Mouse (Mus musculus) ES-Bruce4 (cell line): Measurements from ENCODE around the gene Zfp382. TPM values are rescaled to one million over a fixed set of nuclear protein-coding genes. Genes with fewer than 3 reads are reported as not detected.

Source experiments
- H3K27ac ChIP-seq: 2 replicates; pipeline ENCODE4 v1.5.1; 2012; ENCODE audit warnings: low read length, inconsistent platforms; ENCODE audit not compliant: insufficient read depth
- H3K27me3 ChIP-seq: 2 replicates; pipeline ENCODE4 v1.6.1; 2012; ENCODE audit warnings: mild to moderate bottlenecking, low read length, inconsistent platforms; ENCODE audit not compliant: control insufficient read depth, poor library complexity, insufficient read depth, severe bottlenecking
- H3K36me3 ChIP-seq: 2 replicates; pipeline ENCODE4 v1.6.1; 2012; ENCODE audit warnings: inconsistent platforms, mild to moderate bottlenecking, low read length, moderate library complexity; ENCODE audit not compliant: control insufficient read depth, poor library complexity, insufficient read depth, severe bottlenecking
- H3K4me1 ChIP-seq: one replicate; pipeline ENCODE4 v1.8.1; 2011; ENCODE audit warnings: low read length; ENCODE audit not compliant: control insufficient read depth, insufficient read depth
- H3K4me3 ChIP-seq: 2 replicates; pipeline ENCODE4 v1.5.1; 2011; ENCODE audit warnings: low read depth, mild to moderate bottlenecking, low read length
- H3K9ac ChIP-seq: 2 replicates; pipeline ENCODE4 v1.6.1; 2012; ENCODE audit warnings: low read depth, mild to moderate bottlenecking, inconsistent platforms; ENCODE audit not compliant: poor library complexity, severe bottlenecking
- H3K9me3 ChIP-seq: replicated peaks from 2 replicates; pipeline ENCODE4 v1.6.1; 2012; ENCODE audit warnings: mild to moderate bottlenecking, low read length, inconsistent platforms; ENCODE audit not compliant: control insufficient read depth, poor library complexity, insufficient read depth, severe bottlenecking
- CTCF ChIP-seq: IDR thresholded peaks from one replicate; pipeline ENCODE4 v1.8.1; 2011; ENCODE audit warnings: low read depth, low read length
- EP300 ChIP-seq: IDR thresholded peaks from 2 replicates; pipeline ENCODE4 v1.6.1; 2011; ENCODE audit warnings: low read depth, low read length; ENCODE audit not compliant: insufficient read depth
- POLR2A ChIP-seq: IDR thresholded peaks from one replicate; pipeline ENCODE4 v1.8.1; 2011; ENCODE audit warnings: low read length; ENCODE audit not compliant: insufficient read depth
- polyA plus RNA-seq: library from polyadenylated mRNA; stranded (reverse); fragments of >200 nt; gene quantifications from 2 replicates; pipeline ENCODE4 v1.2.4, GENCODE M21; 2011; ENCODE audit warnings: low read depth; ENCODE audit not compliant: missing spikeins, insufficient read depth, insufficient read length

The Zfp382 gene
- polyA plus RNA-seq, 1 experiment = 9.0 TPM

- Histone ChIP-seq H3K9me3 (0 out of 2 replicates have a peak, but pooled peaks cover 11% of the 10 kb centered on the region), H3K4me1 (no peaks in the 10 kb centered on the region), H3K36me3 (peaks cover 28% of the 10 kb centered on the region), H3K4me3 (no peak overlapping the region), H3K27ac (no peak overlapping the region), H3K27me3 (no peaks in the 10 kb centered on the region), H3K9ac (no peak overlapping the region)
- TF ChIP-seq POLR2A = no peak
- TF ChIP-seq EP300 = no peak
- TF ChIP-seq CTCF = no peak
Observed at GRCm38 (mm10) chr7:30164745-30165144, 43.0 kb downstream of the Zfp382 start.

DNA sequence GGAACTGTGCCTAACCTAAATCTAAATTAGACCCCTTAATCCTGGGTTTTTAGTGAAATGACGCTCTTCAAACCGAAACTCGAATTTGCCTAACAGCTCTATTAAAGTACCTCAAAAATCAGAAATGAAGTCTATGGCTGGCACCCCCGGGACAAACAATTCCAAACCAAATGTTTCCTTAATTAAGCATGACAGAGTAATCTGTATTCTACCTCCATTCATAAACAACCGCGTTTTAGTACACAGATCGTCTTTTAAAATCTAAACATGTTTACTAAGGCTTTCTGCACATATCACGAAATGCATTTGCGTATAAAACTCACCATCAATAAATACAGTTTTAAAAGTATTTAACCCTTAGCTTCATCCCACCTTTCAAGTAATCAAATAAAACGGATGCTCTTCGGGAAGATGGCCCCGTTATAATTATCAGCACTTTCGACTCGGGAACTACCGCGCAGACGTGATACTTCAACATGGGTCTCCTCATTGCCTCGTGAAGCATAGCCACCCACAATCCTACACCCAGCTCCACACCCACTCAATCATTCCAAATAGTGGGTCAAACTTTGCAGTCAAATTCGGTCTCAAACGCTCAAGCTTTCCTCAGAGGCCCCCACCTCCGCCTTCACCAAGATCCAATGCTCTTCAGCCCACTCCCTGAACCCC, 47.3 kb downstream of the Zfp382 start:
- Histone ChIP-seq H3K4me3 (peak overlapping the region; percentile 91), H3K27ac (no peak overlapping the region), H3K4me1 (no peaks in the 10 kb centered on the region), H3K27me3 (no peaks in the 10 kb centered on the region), H3K9ac (peak overlapping the region; percentile 70), H3K36me3 (no peaks in the 10 kb centered on the region), H3K9me3 (no peaks in the 10 kb centered on the region)
- no peak for TF ChIP-seq POLR2A
- no peak for TF ChIP-seq CTCF
- no peak for TF ChIP-seq EP300

DNA sequence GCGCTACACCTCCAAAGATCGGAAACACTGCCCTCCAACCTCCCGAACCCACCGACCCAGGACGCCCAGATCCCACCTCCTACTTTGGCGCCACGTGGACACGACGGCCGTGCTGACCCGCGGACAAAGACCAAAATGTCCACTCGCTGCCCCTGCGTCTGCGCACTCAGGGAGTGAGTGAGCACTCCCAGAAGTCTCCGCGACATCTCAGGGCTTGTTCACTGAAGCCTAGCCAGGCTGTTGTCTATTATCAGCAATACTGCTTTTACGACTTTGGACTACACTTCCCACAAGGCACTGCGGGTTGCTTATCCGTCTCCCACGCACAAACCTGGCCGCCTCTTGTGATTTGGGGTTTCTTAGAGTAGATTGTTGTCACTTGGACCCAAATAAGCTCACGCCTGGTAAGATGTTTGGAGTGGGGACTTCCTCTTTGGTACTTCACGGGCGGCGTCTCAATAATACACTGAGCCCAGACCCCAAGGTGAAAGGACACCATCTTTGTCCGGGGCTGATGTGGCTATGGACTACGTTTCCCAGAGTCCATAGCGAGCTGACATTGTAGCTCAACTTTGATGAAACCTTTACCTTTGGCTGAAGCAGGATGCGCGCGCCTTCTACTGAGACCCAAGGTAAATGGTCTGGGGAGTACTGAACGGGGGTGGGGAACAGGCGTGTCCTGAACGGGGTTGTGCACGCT, 48.0 kb downstream of the Zfp382 start, which contains the start of gene Zfp146:
TSS of gene Zfp146 (minus strand) at position 168 of the 700 bp plus-strand sequence.
- Histone ChIP-seq H3K27ac (no peak within 1 kb of the TSS), H3K36me3 (no peaks in the 10 kb centered on the region), H3K4me1 (no peaks in the 10 kb centered on the region), H3K27me3 (no peaks in the 10 kb centered on the region), H3K4me3 (peak within 1 kb of the TSS; percentile 91), H3K9ac (peak within 1 kb of the TSS; percentile 70), H3K9me3 (no peaks in the 10 kb centered on the region)
- no peak for TF ChIP-seq CTCF
- TF ChIP-seq EP300 = no peak
- peak; percentile 80 for TF ChIP-seq POLR2A

DNA sequence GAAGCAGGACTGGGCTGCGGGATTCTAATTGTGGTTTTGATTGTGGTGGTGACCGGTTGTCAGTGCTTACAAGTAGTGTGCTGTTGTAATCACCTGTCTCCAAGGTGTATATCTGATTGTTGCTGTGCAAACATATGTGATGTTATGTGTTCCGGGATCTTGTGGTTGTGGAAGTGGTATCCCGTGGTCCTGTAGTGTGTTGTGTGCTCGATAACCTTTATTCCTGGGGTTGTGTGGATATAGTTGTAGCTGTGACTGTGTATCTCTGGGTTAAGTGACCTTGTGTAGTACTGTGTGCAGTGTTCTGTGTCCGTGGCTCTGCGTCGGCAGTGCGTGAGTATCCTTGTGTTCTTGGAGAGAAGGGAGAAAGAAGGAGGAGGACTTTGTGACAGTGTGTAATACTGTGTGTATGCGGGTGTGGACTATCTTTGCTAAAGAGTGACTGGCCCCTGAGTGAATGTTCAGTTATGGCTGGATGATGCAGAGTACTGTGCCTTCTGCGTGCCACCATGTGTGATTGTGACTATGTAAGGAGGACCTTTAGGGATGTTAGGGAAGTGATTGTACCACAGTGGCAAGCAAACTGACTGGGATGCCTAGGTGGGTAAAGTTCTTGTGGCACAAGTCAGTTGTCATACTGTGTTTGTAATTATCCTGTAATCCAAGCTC, 48.7 kb downstream of the Zfp382 start:
- no peak for TF ChIP-seq EP300
- no peak for TF ChIP-seq CTCF
- TF ChIP-seq POLR2A = no peak

DNA sequence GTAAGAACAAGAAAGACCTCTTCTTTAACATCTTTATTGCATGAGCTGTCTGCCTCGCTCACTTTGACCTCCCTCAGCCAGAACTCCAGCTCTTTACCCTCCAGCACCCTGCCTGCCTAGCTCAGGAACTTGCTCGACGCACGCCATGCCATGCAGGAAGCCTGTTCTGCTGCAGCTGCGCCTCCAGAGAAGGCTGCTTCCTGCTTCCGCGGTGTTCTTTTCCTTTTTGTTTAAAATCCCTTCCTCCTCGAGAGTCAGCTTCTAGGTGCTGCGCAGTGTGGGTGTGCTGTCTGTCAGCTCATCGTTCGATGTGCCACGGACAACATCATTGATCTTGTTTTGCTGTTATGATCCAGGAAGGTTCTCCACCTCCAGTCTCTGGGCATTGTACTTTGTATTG, 54.7 kb downstream of the Zfp382 start:
- H3K9ac ChIP-seq = no peak overlapping the region
- no peak overlapping the region for H3K4me3 ChIP-seq
- no peak for TF ChIP-seq CTCF
- TF ChIP-seq EP300 = no peak
- no peak for TF ChIP-seq POLR2A
- H3K27ac ChIP-seq = no peak overlapping the region
- H3K27me3 ChIP-seq = no peaks in the 10 kb centered on the region
- H3K9me3 ChIP-seq = no peaks in the 10 kb centered on the region
- H3K36me3 ChIP-seq = no peaks in the 10 kb centered on the region
- H3K4me1 ChIP-seq = no peaks in the 10 kb centered on the region

More for the DNA sequence above, 48.7 kb downstream of the Zfp382 start:
- H3K4me3 ChIP-seq = peak overlapping the region; percentile 91
- H3K27ac ChIP-seq = no peak overlapping the region
- no peaks in the 10 kb centered on the region for H3K9me3 ChIP-seq
- H3K36me3 ChIP-seq = no peaks in the 10 kb centered on the region
- H3K27me3 ChIP-seq = no peaks in the 10 kb centered on the region
- no peaks in the 10 kb centered on the region for H3K4me1 ChIP-seq
- peak overlapping the region; percentile 70; the same call in 1 of the 2 replicates for H3K9ac ChIP-seq

DNA sequence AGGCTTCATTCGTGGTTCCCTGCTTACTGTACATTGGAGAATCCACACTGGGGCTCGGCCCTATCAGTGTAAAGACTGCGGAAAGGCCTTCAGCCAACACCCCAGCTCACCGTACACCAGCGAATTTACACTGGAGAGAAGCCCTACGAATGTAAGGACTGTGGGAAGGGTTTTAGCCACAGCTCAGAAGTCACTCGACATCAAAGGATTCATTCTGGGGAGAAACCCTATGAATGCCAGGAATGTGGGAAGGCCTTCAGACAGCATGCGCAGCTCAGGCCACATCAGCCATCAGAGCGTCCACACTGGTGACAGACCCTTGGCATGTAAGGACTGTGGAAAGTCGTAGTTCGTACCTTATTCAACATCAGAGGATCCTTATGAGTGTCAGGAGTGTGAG, 56.5 kb downstream of the Zfp382 start:
- H3K27ac ChIP-seq = no peak overlapping the region
- H3K4me3 ChIP-seq = no peak overlapping the region
- no peaks in the 10 kb centered on the region for H3K4me1 ChIP-seq
- no peaks in the 10 kb centered on the region for H3K36me3 ChIP-seq
- no peaks in the 10 kb centered on the region for H3K27me3 ChIP-seq
- TF ChIP-seq POLR2A = no peak
- TF ChIP-seq EP300 = no peak
- no peak for TF ChIP-seq CTCF
- no peaks in the 10 kb centered on the region for H3K9me3 ChIP-seq
- no peak overlapping the region for H3K9ac ChIP-seq
